In the genomic region with DNA sequence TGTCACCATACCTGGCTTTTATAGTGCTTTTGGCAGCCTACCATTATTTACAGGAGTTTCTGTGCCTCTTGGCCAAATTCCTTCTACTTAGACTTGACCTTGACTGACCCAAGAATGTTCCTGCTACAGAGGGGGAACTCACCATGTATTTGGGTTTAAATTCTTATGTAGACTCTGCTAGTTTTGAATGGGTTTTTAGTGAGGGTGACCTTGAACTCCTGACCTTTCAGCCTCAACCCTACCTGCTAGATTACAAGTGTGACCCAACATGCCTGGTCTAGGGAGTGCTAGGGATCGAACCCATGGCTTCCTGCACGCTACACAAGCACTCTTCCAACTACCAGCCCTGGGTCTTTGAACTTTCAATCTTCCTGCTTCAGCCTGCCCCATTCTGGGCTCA, we compare ENCODE assay signal across 25 mouse cellular contexts. TPM values are rescaled to one million over a fixed set of nuclear protein-coding genes. Genes with fewer than 3 reads are reported as not detected.
"Had no signal": no experiment of that assay in that cellular context is flagged by ENCODE, and none has a peak within 500 bp of the region (broad histone marks: within the 10 kb centered on the region; RNA-seq: fewer than 3 reads in every experiment).

No protein-coding gene starts in this region.

- H3K27me3 ChIP-seq: heart, embryonic 15.5 days; hindbrain, embryonic 13.5 days; intestine, embryonic 15.5 days; limb, embryonic 13.5 days; limb, embryonic 15.5 days had no signal

- H3K9ac ChIP-seq: heart, embryonic 13.5 days; heart, embryonic 15.5 days; hindbrain, embryonic 13.5 days; intestine, embryonic 15.5 days; limb, embryonic 13.5 days; limb, embryonic 15.5 days; liver, embryonic 12.5 days; liver, embryonic 14.5 days had no signal

- ATAC-seq: hindbrain, embryonic 16.5 days; inflammation-experienced regulatory T-cells, adult 6 months; intestine, embryonic 15.5 days; intestine, postnatal 0 days; liver, embryonic 12.5 days had no signal

- H3K4me3 ChIP-seq: heart, adult 2 months; heart, embryonic 13.5 days; heart, embryonic 15.5 days; hindbrain, embryonic 13.5 days; intestine, embryonic 15.5 days; layer of hippocampus, adult 2 months; limb, embryonic 13.5 days; limb, embryonic 15.5 days; liver, embryonic 12.5 days had no signal

- H3K9me3 ChIP-seq: heart, embryonic 15.5 days; hindbrain, embryonic 13.5 days; intestine, embryonic 15.5 days; limb, embryonic 13.5 days; limb, embryonic 15.5 days; liver, embryonic 12.5 days had no signal

- DNase-seq: gastrocnemius, postnatal 14 days; gastrocnemius, postnatal 36 days; heart, adult 11 months; heart, adult 2 months; heart, postnatal 14 days; heart, postnatal 36 days; kidney, adult 18-20 months; kidney, adult 8-10 months; kidney, postnatal 10 days; kidney, postnatal 25 days; kidney, postnatal 4 days; left cerebral cortex, postnatal 4 days had no signal

- H3K36me3 ChIP-seq: intestine, embryonic 15.5 days had no signal

- H3K27ac ChIP-seq: heart, adult 2 months; heart, embryonic 13.5 days; heart, embryonic 15.5 days; hindbrain, embryonic 13.5 days; intestine, embryonic 15.5 days; limb, embryonic 13.5 days; limb, embryonic 15.5 days; liver, embryonic 12.5 days; liver, embryonic 14.5 days had no signal

RNA-seq across cellular contexts. Expression of gene Vps37d, which starts 6.0 kb away (rescaled TPM):
- polyA plus RNA-seq: inflammation-experienced regulatory T-cells, adult 6 months had no signal

RNA-seq across cellular contexts. Expression of gene Mlxipl, which starts 17.6 kb away (rescaled TPM):
- total RNA-seq: hematopoietic stem cell, adult 5-6 weeks had no signal
- polyA plus RNA-seq: inflammation-experienced regulatory T-cells, adult 6 months had no signal

RNA-seq across cellular contexts. Expression of gene Stx1a, which starts 48.8 kb away (rescaled TPM):
- total RNA-seq: hematopoietic stem cell, adult 5-6 weeks had no signal
